Comparison of ENCODE assay signal across 9 mouse cellular contexts in the genomic region with DNA sequence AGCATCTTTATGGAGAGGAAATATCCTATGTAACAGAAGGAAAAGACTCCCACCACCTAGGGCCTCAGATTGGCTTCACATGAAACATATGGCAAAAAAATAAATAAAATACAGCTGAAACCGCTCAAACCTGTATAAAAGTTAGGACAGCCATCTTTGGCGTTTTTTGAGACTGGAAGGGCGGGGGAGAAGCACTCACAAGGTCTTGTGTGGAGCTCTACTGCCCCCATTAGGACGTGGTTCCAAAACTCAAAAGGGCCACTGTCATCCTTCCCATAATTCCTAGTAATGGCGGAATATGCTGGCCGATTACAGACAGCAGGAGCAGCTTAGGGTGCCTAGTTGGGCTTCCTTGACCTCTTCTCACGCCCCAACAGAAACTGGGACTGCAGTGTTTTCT.
A peak's percentile ranks its signal among the peaks of the same experiment; 100 is the strongest.
DNase-seq lines count a peak whose midpoint lies in the region; ATAC-seq and TF ChIP-seq lines count a peak whose summit lies in the region.
"Had no signal": no experiment of that assay in that cellular context is flagged by ENCODE, and none has a peak within 500 bp of the region (broad histone marks: within the 10 kb centered on the region; RNA-seq: fewer than 3 reads in every experiment).

No protein-coding gene starts in this region.

- WGBS in heart, embryonic 10.5 days: 66% methylated on average over 7 of the region's 7 CpGs
- 51% methylated on average over 7 of the region's 7 CpGs for WGBS in forebrain, embryonic 14.5 days
- WGBS in hindbrain, embryonic 16.5 days: 67% methylated on average over 7 of the region's 7 CpGs
- WGBS in liver, embryonic 13.5 days (ENCODE audit: insufficient replicate concordance): 48% methylated on average over 7 of the region's 7 CpGs
- WGBS in neural tube, embryonic 14.5 days: 69% methylated on average over 7 of the region's 7 CpGs

- peak; percentile 73 for TF ChIP-seq CTCF in Patski (IDR thresholded peaks at IDR 0.05)

- no peaks in the 10 kb centered on the region for H3K4me1 ChIP-seq in heart, embryonic 10.5 days
- H3K4me1 ChIP-seq in forebrain, embryonic 14.5 days (ENCODE audit: control insufficient read depth, insufficient read depth, low read length): no peaks in the 10 kb centered on the region
- H3K4me1 ChIP-seq in hindbrain, embryonic 16.5 days (ENCODE audit: control insufficient read depth, insufficient read depth, low read depth, low read length): no peaks in the 10 kb centered on the region
- H3K4me1 ChIP-seq in liver, embryonic 13.5 days (replicated peaks): no peaks in the 10 kb centered on the region
- H3K4me1 ChIP-seq in neural tube, embryonic 14.5 days (ENCODE audit: control insufficient read depth, insufficient read depth, low read length): no peaks in the 10 kb centered on the region
- H3K4me1 ChIP-seq: neural tube, embryonic 12.5 days had no signal

- no peak overlapping the region for H3K9ac ChIP-seq in forebrain, embryonic 14.5 days (ENCODE audit: low read length)
- peak overlapping the region; percentile 35; the same call in 1 of the 2 replicates for H3K9ac ChIP-seq in hindbrain, embryonic 16.5 days (ENCODE audit: low read depth, low read length)
- H3K9ac ChIP-seq in liver, embryonic 13.5 days: no peak overlapping the region
- no peak overlapping the region for H3K9ac ChIP-seq in neural tube, embryonic 14.5 days (replicated peaks; ENCODE audit: low read depth, low read length)
- H3K9ac ChIP-seq: neural tube, embryonic 12.5 days had no signal

- in situ Hi-C loops in Patski (cut with MboI; ENCODE audit: low pct_unique_long_range_greater_than_20kb): no loop called here

- POLR2A ChIA-PET in Patski (lab: Charles Lee): interaction anchor here (0.8 kb wide), 1 partner anchor 40 kb away, joined by 3 read pairs; no protein-coding TSS in a partner anchor

- CTCF ChIA-PET in Patski (lab: Charles Lee): interaction anchor here (0.9 to 1.5 kb wide), 4 partner anchors 10 to 35 kb away, joined by 3 to 5 read pairs (median 4); no protein-coding TSS in a partner anchor

- DNase-seq in heart, embryonic 10.5 days (ENCODE audit: low spot score): no peak
- DNase-seq in heart, adult 8-10 months (ENCODE audit: low spot score): no peak
- DNase-seq in Patski (ENCODE audit: low read depth, low spot score): no peak
- DNase-seq in forebrain, embryonic 14.5 days (ENCODE audit: low spot score): peak; percentile 55
- DNase-seq in liver, embryonic 13.5 days: no peak

- no peak for ATAC-seq in Patski
- no peak for ATAC-seq in forebrain, embryonic 14.5 days
- ATAC-seq in hindbrain, embryonic 16.5 days: peak; percentile 67; the same call in 1 of the 2 replicates
- ATAC-seq in liver, embryonic 13.5 days (ENCODE audit: low read depth): no peak
- ATAC-seq in neural tube, embryonic 14.5 days (ENCODE audit: low read depth): no peak
- ATAC-seq in monocyte, adult 5-6 weeks (replicated peaks; ENCODE audit: insufficient number of reproducible peaks, low FRiP score, low TSS enrichment, poor library complexity, severe bottlenecking): no peak

- H3K36me3 ChIP-seq in heart, embryonic 10.5 days: peaks cover 29% of the 10 kb centered on the region
- no peaks in the 10 kb centered on the region for H3K36me3 ChIP-seq in forebrain, embryonic 14.5 days (ENCODE audit: control insufficient read depth, insufficient read depth, low read length)
- no peaks in the 10 kb centered on the region for H3K36me3 ChIP-seq in hindbrain, embryonic 16.5 days (ENCODE audit: control insufficient read depth, insufficient read depth, low read length)
- peaks cover 7% of the 10 kb centered on the region; the same call in 1 of the 2 replicates for H3K36me3 ChIP-seq in liver, embryonic 13.5 days
- no peaks in the 10 kb centered on the region for H3K36me3 ChIP-seq in neural tube, embryonic 14.5 days (ENCODE audit: control insufficient read depth, insufficient read depth, low read length)

- H3K4me2 ChIP-seq in forebrain, embryonic 14.5 days (ENCODE audit: low read length): 0 out of 2 replicates have a peak overlapping the region, but pooled peaks have one; percentile 14
- H3K4me2 ChIP-seq in hindbrain, embryonic 16.5 days (ENCODE audit: low read length): peak overlapping the region; percentile 39; the same call in 1 of the 2 replicates
- H3K4me2 ChIP-seq in liver, embryonic 13.5 days: peak overlapping the region; percentile 14; the same call in 1 of the 2 replicates
- H3K4me2 ChIP-seq in neural tube, embryonic 14.5 days (ENCODE audit: low read depth, low read length): 0 out of 2 replicates have a peak overlapping the region, but pooled peaks have one; percentile 18
- H3K4me2 ChIP-seq: neural tube, embryonic 12.5 days had no signal

- H3K4me3 ChIP-seq in heart, embryonic 10.5 days: peak overlapping the region; percentile 27; the same call in 1 of the 2 replicates
- no peak overlapping the region for H3K4me3 ChIP-seq in forebrain, embryonic 14.5 days (ENCODE audit: low read depth, low read length)
- H3K4me3 ChIP-seq in hindbrain, embryonic 16.5 days (ENCODE audit: low read length): no peak overlapping the region
- 0 out of 2 replicates have a peak overlapping the region, but pooled peaks have one; percentile 21 for H3K4me3 ChIP-seq in liver, embryonic 13.5 days (replicated peaks)
- H3K4me3 ChIP-seq in neural tube, embryonic 14.5 days (ENCODE audit: low read depth, low read length): no peak overlapping the region
- H3K4me3 ChIP-seq: neural tube, embryonic 12.5 days had no signal

- H3K27me3 ChIP-seq in heart, embryonic 10.5 days (ENCODE audit: insufficient read depth, poor library complexity, severe bottlenecking): no peaks in the 10 kb centered on the region
- H3K27me3 ChIP-seq in Patski: no peaks in the 10 kb centered on the region
- no peaks in the 10 kb centered on the region for H3K27me3 ChIP-seq in forebrain, embryonic 14.5 days (replicated peaks; ENCODE audit: control insufficient read depth, insufficient read depth, low read length)
- no peaks in the 10 kb centered on the region for H3K27me3 ChIP-seq in hindbrain, embryonic 16.5 days (replicated peaks; ENCODE audit: control insufficient read depth, insufficient read depth, low read length)
- no peaks in the 10 kb centered on the region for H3K27me3 ChIP-seq in liver, embryonic 13.5 days
- H3K27me3 ChIP-seq in neural tube, embryonic 14.5 days (ENCODE audit: control insufficient read depth, insufficient read depth, low read length): no peaks in the 10 kb centered on the region
- H3K27me3 ChIP-seq: neural tube, embryonic 12.5 days had no signal

- no peaks in the 10 kb centered on the region for H3K9me3 ChIP-seq in heart, embryonic 10.5 days
- H3K9me3 ChIP-seq in forebrain, embryonic 14.5 days (replicated peaks; ENCODE audit: control insufficient read depth, low read length): no peaks in the 10 kb centered on the region
- no peaks in the 10 kb centered on the region for H3K9me3 ChIP-seq in hindbrain, embryonic 16.5 days (ENCODE audit: control insufficient read depth, low read length)
- H3K9me3 ChIP-seq in liver, embryonic 13.5 days (replicated peaks): no peaks in the 10 kb centered on the region
- no peaks in the 10 kb centered on the region for H3K9me3 ChIP-seq in neural tube, embryonic 14.5 days (ENCODE audit: control insufficient read depth, low read length)
- H3K9me3 ChIP-seq: neural tube, embryonic 12.5 days had no signal

- H3K27ac ChIP-seq in heart, embryonic 10.5 days: no peak overlapping the region
- no peak overlapping the region for H3K27ac ChIP-seq in forebrain, embryonic 14.5 days (ENCODE audit: low read depth, low read length)
- H3K27ac ChIP-seq in hindbrain, embryonic 16.5 days (ENCODE audit: low read depth, low read length): no peak overlapping the region
- no peak overlapping the region for H3K27ac ChIP-seq in liver, embryonic 13.5 days
- no peak overlapping the region for H3K27ac ChIP-seq in neural tube, embryonic 14.5 days (ENCODE audit: low read depth, low read length)
- H3K27ac ChIP-seq: neural tube, embryonic 12.5 days had no signal

Comparison
In these comparisons a context has a peak if more than half of its experiments do, and no peak if none do; other contexts are left out.
1. H3K4me3 ChIP-seq: peak in heart, embryonic 10.5 days (single experiment) and liver, embryonic 13.5 days (single experiment); none in forebrain, embryonic 14.5 days (single experiment), hindbrain, embryonic 16.5 days (single experiment) and neural tube, embryonic 14.5 days (single experiment).
2. Peak in every context shown above with its lines, with median percentiles within 50 percentile points of each other: H3K4me2 ChIP-seq.